Comparison of ENCODE assay signal across 10 mouse cellular contexts in genomic region chr17:74868185-74868907, GRCm38 (mm10).
DNase-seq lines count a peak whose midpoint lies in the region; ATAC-seq and TF ChIP-seq lines count a peak whose summit lies in the region.
"Had no signal": no experiment of that assay in that cellular context is flagged by ENCODE, and none has a peak within 500 bp of the region (broad histone marks: within the 10 kb centered on the region; RNA-seq: fewer than 3 reads in every experiment).

No protein-coding gene starts in this region.

- peaks cover 53% of the 10 kb centered on the region for H3K4me1 ChIP-seq in forebrain, embryonic 10.5 days
- H3K4me1 ChIP-seq in forebrain, embryonic 16.5 days (replicated peaks; ENCODE audit: control insufficient read depth, insufficient read depth, low read length): peaks cover 11% of the 10 kb centered on the region
- H3K4me1 ChIP-seq in hindbrain, embryonic 10.5 days (replicated peaks): peaks cover 51% of the 10 kb centered on the region
- H3K4me1 ChIP-seq in hindbrain, embryonic 16.5 days (ENCODE audit: control insufficient read depth, insufficient read depth, low read depth, low read length): peaks cover 11% of the 10 kb centered on the region

- no peaks in the 10 kb centered on the region for H3K36me3 ChIP-seq in forebrain, embryonic 10.5 days (replicated peaks)
- H3K36me3 ChIP-seq in forebrain, embryonic 16.5 days (ENCODE audit: control insufficient read depth, insufficient read depth): no peaks in the 10 kb centered on the region
- H3K36me3 ChIP-seq in hindbrain, embryonic 10.5 days: no peaks in the 10 kb centered on the region
- H3K36me3 ChIP-seq in hindbrain, embryonic 16.5 days (ENCODE audit: control insufficient read depth, insufficient read depth, low read length): no peaks in the 10 kb centered on the region

- H3K9ac ChIP-seq in forebrain, embryonic 16.5 days (replicated peaks; ENCODE audit: low read depth, low read length): no peak overlapping the region
- H3K9ac ChIP-seq in hindbrain, embryonic 16.5 days (ENCODE audit: low read depth, low read length): no peak overlapping the region

- no peak overlapping the region for H3K4me2 ChIP-seq in forebrain, embryonic 16.5 days (ENCODE audit: low read length)
- no peak overlapping the region for H3K4me2 ChIP-seq in hindbrain, embryonic 16.5 days (ENCODE audit: low read length)

- intact Hi-C loops in gastrocnemius, adult 2 months (cut with DNase I): no loop called here

- TF ChIP-seq CTCF in gastrocnemius, adult 2 months (IDR thresholded peaks at IDR 0.05): no peak

- 0 out of 2 replicates have a peak overlapping the region, but pooled peaks have one; percentile 35 for H3K27ac ChIP-seq in forebrain, embryonic 10.5 days
- H3K27ac ChIP-seq in forebrain, embryonic 16.5 days (ENCODE audit: low read length): no peak overlapping the region
- peak overlapping the region; percentile 30; the same call in 1 of the 2 replicates for H3K27ac ChIP-seq in hindbrain, embryonic 10.5 days
- H3K27ac ChIP-seq in hindbrain, embryonic 16.5 days (ENCODE audit: low read depth, low read length): no peak overlapping the region
- H3K27ac ChIP-seq in gastrocnemius, adult 2 months: no peak overlapping the region
- H3K27ac ChIP-seq: layer of hippocampus, adult 2 months had no signal

- no peaks in the 10 kb centered on the region for H3K9me3 ChIP-seq in forebrain, embryonic 10.5 days
- H3K9me3 ChIP-seq in forebrain, embryonic 16.5 days (ENCODE audit: control insufficient read depth, low read length): no peaks in the 10 kb centered on the region
- H3K9me3 ChIP-seq in hindbrain, embryonic 10.5 days: no peaks in the 10 kb centered on the region
- H3K9me3 ChIP-seq in hindbrain, embryonic 16.5 days (ENCODE audit: control insufficient read depth, low read length): no peaks in the 10 kb centered on the region

- H3K27me3 ChIP-seq in forebrain, embryonic 10.5 days (ENCODE audit: poor library complexity, severe bottlenecking): no peaks in the 10 kb centered on the region
- H3K27me3 ChIP-seq in forebrain, embryonic 16.5 days (replicated peaks; ENCODE audit: control insufficient read depth, insufficient read depth, low read length): no peaks in the 10 kb centered on the region
- H3K27me3 ChIP-seq in hindbrain, embryonic 10.5 days (ENCODE audit: insufficient read depth, poor library complexity, severe bottlenecking): no peaks in the 10 kb centered on the region
- no peaks in the 10 kb centered on the region for H3K27me3 ChIP-seq in hindbrain, embryonic 16.5 days (replicated peaks; ENCODE audit: control insufficient read depth, insufficient read depth, low read length)

- DNase-seq in forebrain, embryonic 10.5 days (ENCODE audit: extremely low spot score, low spot score): no peak
- DNase-seq in hindbrain, embryonic 10.5 days (ENCODE audit: low spot score): no peak
- peak; percentile 56 for DNase-seq in 416B (ENCODE audit: low read depth)
- peak; percentile 30 for DNase-seq in liver
- DNase-seq in gastrocnemius, adult 2 months: no peak
- DNase-seq: cerebellum, postnatal 25 days had no signal

- WGBS in forebrain, embryonic 10.5 days: 81% methylated on average over 12 of the region's 12 CpGs
- 53% methylated on average over 12 of the region's 12 CpGs for WGBS in forebrain, embryonic 16.5 days
- WGBS in hindbrain, embryonic 10.5 days: 82% methylated on average over 12 of the region's 12 CpGs
- 71% methylated on average over 12 of the region's 12 CpGs for WGBS in hindbrain, embryonic 16.5 days

- H3K4me3 ChIP-seq in forebrain, embryonic 10.5 days: no peak overlapping the region
- H3K4me3 ChIP-seq in forebrain, embryonic 16.5 days (replicated peaks; ENCODE audit: low read length): no peak overlapping the region
- H3K4me3 ChIP-seq in hindbrain, embryonic 10.5 days: no peak overlapping the region
- no peak overlapping the region for H3K4me3 ChIP-seq in hindbrain, embryonic 16.5 days (ENCODE audit: low read length)
- H3K4me3 ChIP-seq in gastrocnemius, adult 2 months: no peak overlapping the region
- H3K4me3 ChIP-seq: layer of hippocampus, adult 2 months had no signal

- ATAC-seq in forebrain, embryonic 16.5 days: no peak; the same call in 1 of the 2 replicates
- no peak for ATAC-seq in hindbrain, embryonic 16.5 days
- no peak for ATAC-seq in monocyte, adult 5-6 weeks (replicated peaks; ENCODE audit: insufficient number of reproducible peaks, low FRiP score, low TSS enrichment, poor library complexity, severe bottlenecking)

Comparison
In these comparisons a context has a peak if more than half of its experiments do, and no peak if none do; other contexts are left out.
1. H3K27ac ChIP-seq: peak in forebrain, embryonic 10.5 days (single experiment) and hindbrain, embryonic 10.5 days (single experiment); none in forebrain, embryonic 16.5 days (single experiment), hindbrain, embryonic 16.5 days (single experiment) and gastrocnemius, adult 2 months (single experiment).
2. DNase-seq: peak in 416B (single experiment) and liver (single experiment); none in forebrain, embryonic 10.5 days (single experiment), hindbrain, embryonic 10.5 days (single experiment) and gastrocnemius, adult 2 months (single experiment).